ENCODE assay signal across 21 mouse cellular contexts in genomic region chr6:99188366-99189216, GRCm38 (mm10).
A peak's percentile ranks its signal among the peaks of the same experiment; 100 is the strongest.
DNase-seq lines count a peak whose midpoint lies in the region; ATAC-seq and TF ChIP-seq lines count a peak whose summit lies in the region.
"Had no signal": no experiment of that assay in that cellular context is flagged by ENCODE, and none has a peak within 500 bp of the region (broad histone marks: within the 10 kb centered on the region; RNA-seq: fewer than 3 reads in every experiment).

No protein-coding gene starts in this region.

- TF ChIP-seq CTCF in liver, postnatal 0 days (IDR thresholded peaks at IDR 0.05; ENCODE audit: low read depth) = no peak
- TF ChIP-seq CTCF in embryonic fibroblast, embryonic 13.5 days (IDR thresholded peaks at IDR 0.05; ENCODE audit: borderline replicate concordance, insufficient read depth, low read length) = no peak
- no peak for TF ChIP-seq CTCF in layer of hippocampus, adult 2 months (conservative IDR thresholded peaks at IDR 0.05)

- 0 out of 2 replicates have a peak overlapping the region, but pooled peaks have one; percentile 8 for H3K27ac ChIP-seq in liver, postnatal 0 days (ENCODE audit: low read depth)
- H3K27ac ChIP-seq in liver, embryonic 12.5 days = no peak overlapping the region
- peak overlapping the region; percentile 1; the same call in 1 of the 2 replicates for H3K27ac ChIP-seq in embryonic fibroblast, embryonic 13.5 days (ENCODE audit: insufficient read depth, low read length)
- H3K27ac ChIP-seq in layer of hippocampus, adult 2 months = no peak overlapping the region
- H3K27ac ChIP-seq: heart, embryonic 15.5 days; hindbrain, embryonic 15.5 days; kidney, postnatal 0 days; liver, embryonic 15.5 days had no signal

- TF ChIP-seq POLR2A in embryonic fibroblast, embryonic 13.5 days (IDR thresholded peaks at IDR 0.05; ENCODE audit: low read depth, low read length) = no peak

- no peak for DNase-seq in liver, postnatal 0 days
- DNase-seq in natural killer cell, adult 2 months (ENCODE audit: low spot score in 2 of 2) = peak; percentile 61 to 63
- DNase-seq in thymus, postnatal 4 days = no peak
- no peak for DNase-seq in layer of hippocampus, adult 2 months (ENCODE audit: low spot score in 2 of 2)
- DNase-seq in layer of hippocampus, postnatal 36 days = no peak
- DNase-seq: cerebellum, adult 11-12 months; embryo, embryonic 11 days; gastrocnemius, postnatal 14 days; layer of hippocampus, adult 9-11 months; lung, postnatal 4 days; spleen, adult 18-20 months; thymus, adult 18-20 months had no signal

- no peak overlapping the region for H3K4me3 ChIP-seq in liver, postnatal 0 days (ENCODE audit: low read depth, low read length)
- H3K4me3 ChIP-seq in liver, embryonic 12.5 days = no peak overlapping the region
- H3K4me3 ChIP-seq in embryonic fibroblast, embryonic 13.5 days (ENCODE audit: insufficient read depth, low read length) = no peak overlapping the region
- no peak overlapping the region for H3K4me3 ChIP-seq in layer of hippocampus, adult 2 months
- H3K4me3 ChIP-seq: erythroblast, embryonic 14.5 days; heart, embryonic 15.5 days; hindbrain, embryonic 15.5 days; liver, embryonic 15.5 days had no signal

- H3K9ac ChIP-seq in liver, postnatal 0 days (replicated peaks) = no peak overlapping the region
- H3K9ac ChIP-seq in liver, embryonic 12.5 days = no peak overlapping the region
- H3K9ac ChIP-seq: heart, embryonic 15.5 days; hindbrain, embryonic 15.5 days; liver, embryonic 15.5 days had no signal

- peaks cover 20% of the 10 kb centered on the region for H3K4me1 ChIP-seq in liver, postnatal 0 days (ENCODE audit: insufficient read depth)
- peaks cover 25% of the 10 kb centered on the region for H3K4me1 ChIP-seq in liver, embryonic 12.5 days
- no peaks in the 10 kb centered on the region; the same call in 1 of the 2 replicates for H3K4me1 ChIP-seq in embryonic fibroblast, embryonic 13.5 days (ENCODE audit: control insufficient read depth, insufficient read depth, low read length)

- no peaks in the 10 kb centered on the region for H3K36me3 ChIP-seq in liver, postnatal 0 days (replicated peaks; ENCODE audit: insufficient read depth, low read length)
- no peaks in the 10 kb centered on the region for H3K36me3 ChIP-seq in liver, embryonic 12.5 days
- H3K36me3 ChIP-seq: heart, embryonic 15.5 days; hindbrain, embryonic 15.5 days; liver, embryonic 15.5 days had no signal

- 33% methylated on average over 4 of the region's 4 CpGs for WGBS in liver, postnatal 0 days (ENCODE audit: insufficient replicate concordance)
- WGBS in liver, embryonic 12.5 days (ENCODE audit: insufficient replicate concordance) = 20% methylated on average over 4 of the region's 4 CpGs

- H3K27me3 ChIP-seq in liver, postnatal 0 days (ENCODE audit: insufficient read depth, low read length) = no peaks in the 10 kb centered on the region
- no peaks in the 10 kb centered on the region for H3K27me3 ChIP-seq in liver, embryonic 12.5 days (replicated peaks)
- H3K27me3 ChIP-seq: heart, embryonic 15.5 days; liver, embryonic 15.5 days had no signal

- 0 out of 2 replicates have a peak, but pooled peaks have one; percentile 21 for TF ChIP-seq EP300 in liver, postnatal 0 days (IDR thresholded peaks at IDR 0.05; ENCODE audit: low read depth)

- no peak overlapping the region for H3K4me2 ChIP-seq in liver, postnatal 0 days (ENCODE audit: low read depth, low read length)
- no peak overlapping the region for H3K4me2 ChIP-seq in liver, embryonic 12.5 days
- H3K4me2 ChIP-seq: heart, embryonic 15.5 days; hindbrain, embryonic 15.5 days; liver, embryonic 15.5 days had no signal

- no peak for ATAC-seq in liver, postnatal 0 days
- ATAC-seq in liver, embryonic 12.5 days = no peak
- ATAC-seq in CD4-positive, CD25-positive, alpha-beta regulatory T cell, adult 4 months = peak; percentile 32
- ATAC-seq: midbrain, embryonic 16.5 days had no signal

- no peaks in the 10 kb centered on the region for H3K9me3 ChIP-seq in liver, postnatal 0 days (ENCODE audit: low read length)
- H3K9me3 ChIP-seq in liver, embryonic 12.5 days (replicated peaks) = no peaks in the 10 kb centered on the region
- H3K9me3 ChIP-seq: heart, embryonic 15.5 days; hindbrain, embryonic 15.5 days; liver, embryonic 15.5 days had no signal

Comparison
In these comparisons a context has a peak if more than half of its experiments do, and no peak if none do; other contexts are left out.
1. H3K27ac ChIP-seq: peak in liver, postnatal 0 days (single experiment) and embryonic fibroblast, embryonic 13.5 days (single experiment); none in liver, embryonic 12.5 days (single experiment) and layer of hippocampus, adult 2 months (single experiment).
2. DNase-seq: peak in natural killer cell, adult 2 months (2 of 2); none in liver, postnatal 0 days (single experiment), thymus, postnatal 4 days (single experiment), layer of hippocampus, adult 2 months (0 of 2) and layer of hippocampus, postnatal 36 days (0 of 2).